Mouse (Mus musculus): ENCODE measurements at regions not wholly inside any gene's neighbourhood (a gene's known extent, or its start where the extent isn't known, plus 50 kb on each side); places are given as distances from the start of the nearest gene placed in this dataset.

GRCm38 (mm10) chr3:17790331-17790730 lies 157.9 kb upstream of the Cypt12 start:
- TF ChIP-seq CTCF (IDR thresholded peaks at IDR 0.05; ENCODE audit: low read depth): no peak
- TF ChIP-seq EP300 (IDR thresholded peaks at IDR 0.05; ENCODE audit: low read depth): no peak

Data from liver, postnatal 0 days (tissue).